8 mouse cellular contexts compared by ENCODE assay signal in the genomic region with DNA sequence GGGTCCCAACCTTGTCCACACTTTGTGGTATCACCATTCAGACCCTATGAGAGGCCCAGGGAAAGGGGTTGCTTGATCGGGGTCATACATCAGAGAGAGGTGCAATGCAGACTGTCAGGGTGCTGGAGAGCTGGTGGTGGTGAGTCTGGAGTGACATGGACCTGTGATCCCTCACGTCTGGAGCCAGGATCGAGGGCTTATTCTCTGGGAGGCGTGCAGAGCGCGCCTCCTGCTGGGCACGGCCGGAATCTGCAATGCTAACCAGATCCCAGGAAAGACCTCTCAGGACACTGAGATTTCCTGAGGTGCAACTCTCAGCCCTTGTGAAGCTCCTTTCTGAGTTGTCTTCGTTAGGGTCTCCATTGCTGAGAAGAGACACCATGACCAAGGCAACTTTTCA. TPM values are rescaled to one million over a fixed set of nuclear protein-coding genes. Genes with fewer than 3 reads are reported as not detected.
A peak's percentile ranks its signal among the peaks of the same experiment; 100 is the strongest.
DNase-seq lines count a peak whose midpoint lies in the region; ATAC-seq and TF ChIP-seq lines count a peak whose summit lies in the region.

No protein-coding gene starts in this region.

- no peaks in the 10 kb centered on the region for H3K36me3 ChIP-seq in heart, embryonic 12.5 days
- no peaks in the 10 kb centered on the region for H3K36me3 ChIP-seq in kidney, adult 2 months (ENCODE audit: control insufficient read depth, insufficient read depth, low read length)
- no peaks in the 10 kb centered on the region for H3K36me3 ChIP-seq in small intestine, adult 2 months (ENCODE audit: control insufficient read depth, insufficient read depth, low read length)

- no peak overlapping the region for H3K9ac ChIP-seq in heart, embryonic 12.5 days

- WGBS in heart, embryonic 12.5 days: under 1% methylated on average over 9 of the region's 9 CpGs
- 3% methylated on average over 9 of the region's 9 CpGs for WGBS in kidney, adult 2 months
- 3% methylated on average over 9 of the region's 9 CpGs for WGBS in small intestine, adult 2 months

- peaks cover 59% of the 10 kb centered on the region for H3K27me3 ChIP-seq in heart, embryonic 12.5 days (replicated peaks)
- H3K27me3 ChIP-seq in kidney, adult 2 months (replicated peaks; ENCODE audit: control insufficient read depth, insufficient read depth, low read length): no peaks in the 10 kb centered on the region
- no peaks in the 10 kb centered on the region; the same call in 1 of the 2 replicates for H3K27me3 ChIP-seq in small intestine, adult 2 months (ENCODE audit: control insufficient read depth, insufficient read depth, low read length)

- no peak for TF ChIP-seq POLR2A in bone marrow macrophage, adult 2 months (IDR thresholded peaks at IDR 0.05; ENCODE audit: borderline replicate concordance, low read depth, low read length)
- TF ChIP-seq POLR2A in embryonic fibroblast, embryonic 13.5 days (IDR thresholded peaks at IDR 0.05; ENCODE audit: low read depth, low read length): no peak
- TF ChIP-seq POLR2A in kidney, adult 2 months (IDR thresholded peaks at IDR 0.05; ENCODE audit: low read depth, low read length): no peak
- no peak for TF ChIP-seq POLR2A in small intestine, adult 2 months (IDR thresholded peaks at IDR 0.05; ENCODE audit: low read depth, low read length)

- TF ChIP-seq CTCF in bone marrow macrophage, adult 2 months (IDR thresholded peaks at IDR 0.05; ENCODE audit: low read depth, low read length): peak; percentile 95
- TF ChIP-seq CTCF in embryonic fibroblast, embryonic 13.5 days (IDR thresholded peaks at IDR 0.05; ENCODE audit: borderline replicate concordance, insufficient read depth, low read length): peak; percentile 76
- peak; percentile 89 for TF ChIP-seq CTCF in kidney, adult 2 months (conservative IDR thresholded peaks at IDR 0.05; ENCODE audit: insufficient read depth, insufficient read length, low read depth, low read length)
- TF ChIP-seq CTCF in small intestine, adult 2 months (IDR thresholded peaks at IDR 0.05; ENCODE audit: extremely low read depth, insufficient read length, insufficient replicate concordance, low read depth, low read length): peak; percentile 95

- H3K27ac ChIP-seq in heart, embryonic 12.5 days (ENCODE audit: poor library complexity, severe bottlenecking): no peak overlapping the region
- no peak overlapping the region for H3K27ac ChIP-seq in bone marrow macrophage, adult 2 months (ENCODE audit: insufficient read depth, low read depth, low read length)
- H3K27ac ChIP-seq in embryonic fibroblast, embryonic 13.5 days (ENCODE audit: insufficient read depth, low read length): no peak overlapping the region
- no peak overlapping the region for H3K27ac ChIP-seq in kidney, adult 2 months (ENCODE audit: insufficient read depth, low read depth, low read length)
- H3K27ac ChIP-seq in small intestine, adult 2 months (ENCODE audit: insufficient read depth, low read depth, low read length): no peak overlapping the region

- no peak for ATAC-seq in heart, embryonic 12.5 days (ENCODE audit: insufficient number of reproducible peaks, low FRiP score)

- peak; percentile 96 for DNase-seq in heart, adult 11 months
- DNase-seq in B cell, adult 2 months: peak; percentile 48 to 51
- peak; percentile 78 for DNase-seq in kidney, adult 2 months
- DNase-seq in lung, adult 18-20 months: peak; percentile 37 to 61

- H3K9me3 ChIP-seq in heart, embryonic 12.5 days (replicated peaks): no peaks in the 10 kb centered on the region

- H3K4me1 ChIP-seq in heart, embryonic 12.5 days (replicated peaks): peaks cover 22% of the 10 kb centered on the region
- H3K4me1 ChIP-seq in bone marrow macrophage, adult 2 months (ENCODE audit: control insufficient read depth, insufficient read depth, low read length): peaks cover 11% of the 10 kb centered on the region
- no peaks in the 10 kb centered on the region for H3K4me1 ChIP-seq in embryonic fibroblast, embryonic 13.5 days (ENCODE audit: control insufficient read depth, insufficient read depth, low read length)
- H3K4me1 ChIP-seq in kidney, adult 2 months (ENCODE audit: control insufficient read depth, insufficient read depth, low read length): no peaks in the 10 kb centered on the region
- H3K4me1 ChIP-seq in small intestine, adult 2 months (ENCODE audit: control insufficient read depth, insufficient read depth, insufficient read length, low read length): peaks cover 17% of the 10 kb centered on the region; the same call in 1 of the 2 replicates

- no peak overlapping the region for H3K4me2 ChIP-seq in heart, embryonic 12.5 days

- H3K4me3 ChIP-seq in heart, embryonic 12.5 days: no peak overlapping the region
- H3K4me3 ChIP-seq in bone marrow macrophage, adult 2 months (ENCODE audit: insufficient read depth, low read length): no peak overlapping the region
- H3K4me3 ChIP-seq in embryonic fibroblast, embryonic 13.5 days (ENCODE audit: insufficient read depth, low read length): no peak overlapping the region
- no peak overlapping the region for H3K4me3 ChIP-seq in kidney, adult 2 months (ENCODE audit: insufficient read depth, low read depth, low read length)
- H3K4me3 ChIP-seq in small intestine, adult 2 months (ENCODE audit: low read depth, low read length): no peak overlapping the region

RNA-seq across cellular contexts. Expression of gene Tnfaip8l1, which starts 2.5 kb away (rescaled TPM):
- 4.8 and 5.0 TPM in 2 replicates for polyA plus RNA-seq in heart, embryonic 12.5 days (2016; fragmentation: Nextera tagmentation; extraction: Ambion mirVana)
- 4.7 and 5.4 TPM in 2 replicates for polyA plus RNA-seq in bone marrow macrophage, adult 2 months (2012; ENCODE audit: insufficient read depth, insufficient read length, missing spikeins)
- polyA plus RNA-seq in embryonic fibroblast, embryonic 13.5 days (2011; ENCODE audit: insufficient read length, low read depth, missing spikeins): 0.72 and 2.1 TPM in 2 replicates
- polyA plus RNA-seq in kidney, adult 2 months (2012; rRNA removed): 1.7 and 2.7 TPM in 2 replicates
- polyA plus RNA-seq in small intestine, adult 2 months (2012; rRNA removed): 4.2 and 10.3 TPM in 2 replicates

RNA-seq across cellular contexts. Expression of gene Sema6b, which starts 19.6 kb away (rescaled TPM):
- 0.44 and 0.57 TPM in 2 replicates for polyA plus RNA-seq in heart, embryonic 12.5 days (2016; fragmentation: Nextera tagmentation; extraction: Ambion mirVana)
- 7.8 and 8.1 TPM in 2 replicates for polyA plus RNA-seq in bone marrow macrophage, adult 2 months (2012; ENCODE audit: insufficient read depth, insufficient read length, missing spikeins)
- polyA plus RNA-seq in embryonic fibroblast, embryonic 13.5 days (2011; ENCODE audit: insufficient read length, low read depth, missing spikeins): 0.21 and 0.52 TPM in 2 replicates
- polyA plus RNA-seq in kidney, adult 2 months (2012; rRNA removed): 3.8 and 4.1 TPM in 2 replicates
- polyA plus RNA-seq in small intestine, adult 2 months (2012; rRNA removed): 6.4 and 12.2 TPM in 2 replicates

RNA-seq across cellular contexts. Expression of gene Mydgf, which starts 24.0 kb away (rescaled TPM):
- polyA plus RNA-seq in heart, embryonic 12.5 days (2016; fragmentation: Nextera tagmentation; extraction: Ambion mirVana): 72.9 and 73.2 TPM in 2 replicates
- polyA plus RNA-seq in bone marrow macrophage, adult 2 months (2012; ENCODE audit: insufficient read depth, insufficient read length, missing spikeins): 35.2 and 37.4 TPM in 2 replicates
- polyA plus RNA-seq in embryonic fibroblast, embryonic 13.5 days (2011; ENCODE audit: insufficient read length, low read depth, missing spikeins): 55.2 and 63.0 TPM in 2 replicates
- polyA plus RNA-seq in kidney, adult 2 months (2012; rRNA removed): 60.6 and 71.7 TPM in 2 replicates
- 82.7 and 86.4 TPM in 2 replicates for polyA plus RNA-seq in small intestine, adult 2 months (2012; rRNA removed)

RNA-seq across cellular contexts. Expression of gene Lrg1, which starts 37.9 kb away (rescaled TPM):
- 0.18 TPM in 1 of 2 replicates, not detected in the other for polyA plus RNA-seq in heart, embryonic 12.5 days (2016; fragmentation: Nextera tagmentation; extraction: Ambion mirVana)
- not detected in 2 replicates for polyA plus RNA-seq in bone marrow macrophage, adult 2 months (2012; ENCODE audit: insufficient read depth, insufficient read length, missing spikeins)
- not detected in 2 replicates for polyA plus RNA-seq in embryonic fibroblast, embryonic 13.5 days (2011; ENCODE audit: insufficient read length, low read depth, missing spikeins)
- polyA plus RNA-seq in kidney, adult 2 months (2012; rRNA removed): 9.9 and 16.1 TPM in 2 replicates
- 10.6 and 28.7 TPM in 2 replicates for polyA plus RNA-seq in small intestine, adult 2 months (2012; rRNA removed)

RNA-seq across cellular contexts. Expression of gene Plin5, which starts 42.3 kb away (rescaled TPM):
- 0.09 and 0.17 TPM in 2 replicates for polyA plus RNA-seq in heart, embryonic 12.5 days (2016; fragmentation: Nextera tagmentation; extraction: Ambion mirVana)
- polyA plus RNA-seq in bone marrow macrophage, adult 2 months (2012; ENCODE audit: insufficient read depth, insufficient read length, missing spikeins): not detected in 2 replicates
- polyA plus RNA-seq in embryonic fibroblast, embryonic 13.5 days (2011; ENCODE audit: insufficient read length, low read depth, missing spikeins): not detected in 2 replicates
- polyA plus RNA-seq in kidney, adult 2 months (2012; rRNA removed): 8.4 and 10.1 TPM in 2 replicates
- polyA plus RNA-seq in small intestine, adult 2 months (2012; rRNA removed): 0.04 and 0.05 TPM in 2 replicates
